Mouse (Mus musculus) right cerebral cortex, postnatal 14 days (tissue): ENCODE data around the gene Tmed4.
"Not testable (repeated sequence)": the region's sequence is repeated elsewhere in the genome, so short reads cannot be mapped to it uniquely, and the experiment has no call there.

ENCODE experiments used
- DNase-seq: peaks from one replicate; pipeline ENCODE4 v3.0.0; 2022

Tmed4 gene

DNA sequence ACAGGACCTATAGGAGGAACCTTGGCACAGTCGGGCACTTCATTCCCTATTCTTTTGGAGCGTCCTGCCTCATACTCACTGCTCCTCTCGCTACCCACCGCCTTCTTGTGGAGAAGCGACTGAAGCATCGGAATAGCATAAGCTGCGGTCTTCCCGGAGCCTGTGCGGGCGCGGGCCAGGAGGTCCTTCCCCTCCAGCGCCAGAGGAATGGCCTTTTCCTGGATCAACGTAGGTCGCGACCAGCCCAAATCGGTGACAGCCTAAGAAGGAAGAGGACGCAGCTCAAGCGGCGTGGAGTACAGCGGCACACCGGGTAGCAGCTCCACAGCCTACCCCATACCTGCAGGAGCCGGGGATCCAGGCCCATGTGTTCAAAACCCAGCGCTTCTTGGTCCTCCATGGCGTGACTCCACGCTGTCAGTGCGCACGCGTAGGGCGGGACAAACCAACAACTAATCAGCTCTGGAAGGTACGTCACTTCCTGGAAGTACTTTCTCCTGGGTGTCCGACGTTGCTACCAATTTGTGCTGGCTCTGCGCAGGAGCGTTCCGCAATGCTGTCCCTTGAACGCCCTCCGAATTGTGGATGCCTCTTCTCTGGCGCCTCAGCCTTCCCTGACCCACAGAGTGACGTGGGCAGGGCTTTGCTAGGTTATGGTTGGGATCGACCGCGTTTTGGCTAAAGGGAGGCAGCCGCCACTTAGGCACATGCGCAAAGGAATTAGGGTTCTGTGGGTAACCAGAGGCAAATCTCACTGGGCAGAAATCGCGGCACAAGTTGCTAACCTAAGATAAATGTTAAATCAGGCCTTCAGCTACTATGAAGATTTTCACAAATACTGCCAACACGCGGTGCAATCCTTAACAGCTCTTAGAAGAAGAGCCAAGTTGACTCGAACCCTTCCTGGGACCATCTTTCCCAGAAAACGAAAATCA lies 7.1 kb downstream of the Tmed4 start, which contains the start of gene Ddx56:
TSS of gene Ddx56 (minus strand) at position 453 of the 935 bp plus-strand sequence.
- peak; percentile 86 for DNase-seq

DNA sequence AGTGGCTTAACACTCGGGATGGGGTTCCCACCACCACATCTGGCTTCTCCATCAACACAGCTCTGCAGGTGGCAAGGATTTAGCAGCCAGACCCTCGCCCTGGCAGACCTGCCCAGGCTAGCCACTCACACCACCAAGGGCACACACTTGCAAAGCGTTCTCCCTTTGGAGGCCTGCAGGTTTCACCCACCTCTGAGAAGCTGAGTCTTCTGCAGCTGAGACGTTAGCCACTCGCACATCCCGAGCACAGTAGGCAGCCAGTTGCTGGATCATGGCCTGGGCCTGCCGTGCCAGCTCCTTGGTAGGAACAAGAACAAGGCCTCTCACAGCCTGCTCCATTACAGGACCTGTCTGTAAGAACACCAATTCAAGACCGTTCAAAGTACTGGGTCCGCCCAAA lies 8.0 kb downstream of the Tmed4 start:
- no peak for DNase-seq

DNA sequence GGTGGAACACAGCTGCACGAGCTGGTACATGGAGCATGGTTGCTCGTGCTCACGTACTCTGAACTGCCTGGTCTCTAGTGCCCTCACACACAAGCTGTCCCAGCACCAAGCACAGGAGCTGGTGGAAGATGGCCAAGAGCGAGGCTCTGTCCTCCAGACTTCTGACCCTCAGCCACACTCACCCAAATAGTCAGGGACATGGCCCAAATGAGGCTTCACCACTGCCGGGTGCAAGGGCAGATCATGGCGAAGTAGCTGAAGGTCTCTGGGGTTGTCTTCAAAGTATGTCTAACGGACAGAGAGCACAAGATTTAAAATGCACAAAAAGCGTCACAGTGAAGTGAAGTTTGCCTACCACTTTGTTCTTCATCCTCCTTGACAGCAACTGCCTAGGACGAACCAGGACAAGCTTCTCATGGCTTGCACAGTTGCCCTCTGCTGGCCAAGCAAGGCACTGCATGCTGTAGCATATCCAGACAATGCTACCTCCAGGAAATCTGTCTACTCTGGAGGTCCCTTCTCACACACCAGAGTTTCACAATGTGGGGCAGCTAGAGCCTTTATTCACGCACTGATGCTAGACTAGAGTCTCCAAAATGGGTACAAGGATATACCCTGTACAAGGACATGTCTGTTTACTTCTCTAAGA lies 13.1 kb downstream of the Tmed4 start:
- peak; percentile 85 for DNase-seq

DNA sequence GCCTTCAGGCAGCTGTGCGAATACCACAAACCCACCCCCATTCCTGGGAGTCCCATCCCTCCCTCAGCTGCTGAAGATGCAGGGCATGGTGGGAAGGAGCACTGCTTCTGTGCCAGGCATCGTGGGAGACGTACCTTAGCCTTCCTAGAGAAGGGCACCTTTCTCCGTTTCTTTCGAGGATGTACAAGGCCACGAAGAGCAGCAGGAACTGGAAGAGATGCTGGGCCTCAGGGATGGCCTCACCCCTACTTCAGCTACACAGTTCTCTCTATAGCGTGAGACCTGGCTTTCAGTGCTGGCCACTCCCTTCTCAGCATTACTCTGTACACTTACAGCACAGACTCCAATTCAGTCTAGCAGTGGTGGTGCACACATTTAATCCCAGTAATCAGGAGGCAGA lies 15.3 kb downstream of the Tmed4 start:
- DNase-seq = no peak

DNA sequence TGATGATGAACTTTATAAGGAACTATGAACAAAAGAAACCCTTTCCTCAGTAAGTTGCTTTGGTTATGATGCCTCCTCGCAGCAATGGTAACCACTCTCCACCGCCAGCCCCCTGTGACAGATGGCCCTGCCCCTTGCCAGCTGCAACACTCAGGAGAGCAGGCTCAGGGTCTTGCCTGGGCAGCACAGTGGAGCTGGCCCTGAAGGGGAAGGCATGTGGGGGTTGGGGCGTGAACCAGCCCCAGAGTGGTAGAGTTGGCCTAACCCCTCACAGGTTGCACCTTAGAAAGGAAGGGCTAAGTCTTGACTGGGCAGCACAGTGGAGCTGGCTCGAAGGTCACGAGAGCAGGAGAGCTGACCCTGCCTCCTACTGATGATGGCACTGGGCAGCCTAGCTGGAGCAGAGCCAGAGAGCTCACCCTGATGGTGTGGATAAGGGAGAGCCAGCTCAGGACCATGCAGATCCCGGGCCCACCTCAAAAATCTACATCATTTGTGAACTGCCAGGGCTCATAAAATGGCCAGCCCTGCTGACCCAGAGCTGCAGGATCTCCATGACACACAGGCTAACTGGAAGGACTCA lies 18.1 kb downstream of the Tmed4 start:
- no peak for DNase-seq

DNA sequence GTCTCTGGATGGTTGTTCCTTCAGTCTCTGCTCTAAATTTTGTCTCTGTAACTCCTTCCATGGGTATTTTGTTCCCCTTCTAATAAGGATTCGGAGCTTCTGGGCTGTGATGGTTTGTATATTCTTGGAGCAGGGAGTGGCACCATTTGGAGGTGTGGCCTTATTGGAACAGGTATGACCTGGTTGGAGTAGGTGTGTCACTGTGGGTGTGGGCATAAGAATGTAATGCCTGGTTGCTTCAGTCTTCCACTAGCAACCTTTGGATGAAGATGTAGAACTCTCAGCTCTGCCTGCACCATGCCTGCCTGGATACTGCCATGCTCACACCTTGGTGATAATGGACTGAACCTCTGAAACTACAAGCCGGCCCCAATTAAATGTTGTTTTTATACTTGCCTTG lies 20.1 kb downstream of the Tmed4 start:
- not testable (repeated sequence) for DNase-seq

DNA sequence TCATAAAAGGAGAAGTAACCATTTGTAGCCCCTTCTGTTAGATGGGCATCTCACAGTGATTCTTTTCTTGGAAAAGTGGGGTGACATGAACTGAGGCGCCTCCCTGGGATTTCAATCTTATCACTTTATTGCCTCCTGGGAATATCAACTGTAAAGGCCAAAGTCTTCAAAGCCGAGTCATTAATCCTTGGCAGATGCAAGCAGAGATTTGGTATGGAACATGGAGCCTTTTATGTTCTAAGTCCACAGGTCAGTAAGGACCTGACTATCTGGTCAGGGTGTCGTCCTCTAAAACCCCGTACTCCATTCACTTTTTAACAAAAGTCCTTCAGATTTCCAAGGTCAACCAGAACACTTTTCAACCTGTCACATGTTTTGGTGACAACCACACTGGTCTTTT lies 21.8 kb downstream of the Tmed4 start:
- DNase-seq = no peak

DNA sequence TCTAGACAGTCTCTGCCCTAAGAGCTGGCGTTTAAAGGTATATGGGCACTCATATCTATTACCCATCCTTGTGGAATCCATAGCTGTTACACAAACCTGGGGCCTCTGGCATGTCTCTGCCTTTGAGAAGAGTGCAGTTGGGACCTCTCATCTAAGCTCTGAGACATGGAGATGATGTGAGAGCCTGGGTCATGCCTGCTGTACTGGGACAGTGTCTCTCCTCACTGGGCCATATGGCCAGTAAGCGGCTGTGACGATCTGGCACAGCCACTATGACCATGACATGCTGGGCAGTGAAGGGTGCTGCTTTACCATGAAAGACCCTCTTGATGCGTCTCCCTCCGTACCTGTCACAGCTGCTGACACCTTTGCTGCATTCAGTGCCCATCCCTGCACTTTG lies 22.4 kb downstream of the Tmed4 start:
- DNase-seq = no peak

DNA sequence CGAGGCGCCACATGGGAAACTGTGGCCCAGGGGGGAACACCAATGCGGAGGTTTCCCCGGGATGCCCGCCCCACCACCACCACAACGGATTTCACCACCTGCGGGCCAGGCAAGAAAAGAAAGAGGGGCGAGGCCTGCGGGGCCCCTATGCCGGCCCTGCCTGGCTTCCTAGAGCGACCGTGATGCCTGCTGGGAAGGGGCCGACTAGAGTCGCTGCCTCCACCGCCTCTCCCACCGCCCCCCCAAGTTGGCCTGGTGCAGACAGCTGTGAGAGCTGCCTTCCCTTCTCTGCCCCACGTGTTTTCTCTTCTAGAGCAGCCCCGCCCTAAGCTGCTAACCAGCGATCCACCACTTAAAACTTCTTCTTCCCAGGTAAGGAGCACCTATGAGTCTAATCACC lies 30.0 kb downstream of the Tmed4 start:
- DNase-seq = no peak

DNA sequence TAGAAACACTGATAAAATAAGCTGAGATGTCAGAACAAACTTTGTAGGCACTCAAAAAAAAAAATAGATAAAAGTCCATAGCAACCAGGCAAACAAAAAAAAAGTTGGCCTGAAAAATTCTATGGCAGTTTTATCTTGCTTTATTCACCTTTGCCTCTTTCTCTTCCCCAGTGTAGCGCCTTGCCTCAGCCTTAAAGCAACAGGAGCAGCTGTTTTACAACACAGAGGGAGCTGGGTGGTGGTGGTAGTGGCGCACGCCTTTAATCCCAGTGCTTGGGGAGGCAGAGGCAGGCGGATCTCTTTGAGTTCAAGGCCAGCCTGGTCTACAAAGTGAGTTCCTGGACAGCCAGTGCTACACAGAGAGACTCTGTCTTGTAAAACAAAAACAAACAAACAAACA lies 41.6 kb downstream of the Tmed4 start:
- DNase-seq = no peak

DNA sequence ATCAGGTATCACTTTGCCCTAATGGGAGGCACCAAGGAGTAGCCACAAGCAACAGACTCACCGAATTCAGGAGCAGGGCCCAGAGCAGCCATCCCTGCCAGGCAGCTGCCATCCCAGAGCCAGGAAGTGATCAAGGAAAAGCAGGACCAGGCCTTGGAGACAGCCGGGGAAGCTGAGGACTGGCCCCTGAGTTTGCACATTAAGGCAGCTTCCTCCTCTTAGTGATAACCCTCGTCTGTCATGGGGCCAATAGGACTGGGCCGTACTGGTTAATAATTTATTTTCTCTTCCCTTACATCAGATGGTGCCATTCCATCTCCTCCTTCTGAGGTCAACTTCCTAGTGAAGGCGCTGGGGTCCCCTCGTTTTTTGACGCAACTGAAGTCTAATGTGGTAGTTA lies 44.7 kb downstream of the Tmed4 start, which contains the start of gene Npc1l1:
TSS of gene Npc1l1 (minus strand) at position 132 of the 400 bp plus-strand sequence.
- no peak for DNase-seq

DNA sequence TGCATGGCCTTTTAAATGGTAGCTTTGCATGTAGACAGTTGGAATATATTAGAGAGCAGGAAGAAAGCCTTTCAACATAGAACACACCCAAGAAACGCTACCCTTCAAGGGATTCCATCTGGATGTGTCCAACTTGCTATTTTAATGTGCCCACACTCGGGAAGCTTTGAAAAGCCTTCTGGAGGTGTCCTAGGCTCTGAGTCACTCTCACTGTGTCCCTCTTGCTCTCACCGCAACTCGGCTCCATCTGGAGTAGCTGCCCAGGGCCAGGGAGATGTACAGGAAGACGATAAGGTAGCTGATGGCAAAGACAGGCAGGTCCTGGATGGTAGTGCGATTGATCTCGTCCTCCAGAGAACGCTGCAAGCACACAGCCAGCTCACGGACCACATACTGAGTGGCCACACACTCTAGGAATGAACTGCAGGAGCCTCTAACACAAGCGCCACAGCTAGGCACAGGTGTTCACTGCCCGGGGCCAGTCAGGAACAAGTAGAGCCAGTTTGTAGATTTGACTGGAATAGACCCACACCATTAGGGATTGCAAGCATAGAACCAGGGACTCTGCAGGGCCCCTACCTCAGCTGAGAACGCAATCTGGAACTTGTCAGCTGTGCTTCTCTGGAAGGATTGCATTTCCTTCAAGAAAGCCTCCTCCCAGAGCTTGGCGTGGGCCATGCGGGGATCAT lies 50.0 kb downstream of the Tmed4 start:
- no peak for DNase-seq

DNA sequence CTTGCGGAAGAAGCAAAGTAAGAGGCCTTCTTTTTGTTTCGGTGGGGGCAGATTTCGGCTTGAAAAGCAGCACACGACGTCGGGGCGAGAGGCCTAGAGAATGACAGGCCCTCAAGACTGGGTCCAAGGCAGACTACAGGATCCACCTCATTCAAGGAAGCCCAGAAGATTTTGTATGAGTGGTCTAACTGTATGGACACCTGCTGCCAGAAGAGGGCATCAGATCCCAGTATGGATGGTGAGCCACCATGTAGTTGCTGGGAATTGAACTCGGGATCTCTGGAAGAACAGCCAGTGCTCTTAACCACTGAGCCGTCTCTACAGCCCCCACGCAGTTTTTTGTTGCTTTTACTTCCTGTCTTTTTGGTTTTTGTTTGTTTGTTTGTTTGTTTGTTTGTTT lies 52.5 kb downstream of the Tmed4 start:
- no peak for DNase-seq
